Mouse (Mus musculus) midbrain, embryonic 12.5 days (tissue): ENCODE measurements around the gene Pip5k1a. TPM values are rescaled to one million over a fixed set of nuclear protein-coding genes. Genes with fewer than 3 reads are reported as not detected.

Experiments used
- ATAC-seq: fragments of 200-750 bp; cut with Nextera tagmentation; 2 replicates; pipeline ENCODE4 v1.8.0; 2017; ENCODE audit warnings: low read depth, moderate TSS enrichment, moderate library complexity; ENCODE audit not compliant: low FRiP score
- H3K27ac ChIP-seq: fragments of 300-500 bp; sonication (generic); replicated peaks from 2 replicates; pipeline ENCODE4 v1.5.1; 2016; ENCODE audit warnings: mild to moderate bottlenecking
- H3K27me3 ChIP-seq: fragments of 300-500 bp; sonication (generic); 2 replicates; pipeline ENCODE4 v1.6.1; 2016; ENCODE audit warnings: mild to moderate bottlenecking
- H3K36me3 ChIP-seq: fragments of 300-500 bp; sonication (generic); 2 replicates; pipeline ENCODE4 v1.6.1; 2016
- H3K4me1 ChIP-seq: fragments of 300-500 bp; sonication (generic); 2 replicates; pipeline ENCODE4 v1.6.1; 2016
- H3K4me2 ChIP-seq: fragments of 300-500 bp; sonication (generic); replicated peaks from 2 replicates; pipeline ENCODE4 v1.6.1; 2016; ENCODE audit warnings: mild to moderate bottlenecking, moderate library complexity
- H3K4me3 ChIP-seq: fragments of 300-500 bp; sonication (generic); 2 replicates; pipeline ENCODE4 v1.5.1; 2016; ENCODE audit warnings: mild to moderate bottlenecking
- H3K9ac ChIP-seq: fragments of 300-500 bp; sonication (generic); replicated peaks from 2 replicates; pipeline ENCODE4 v1.6.1; 2016; ENCODE audit warnings: mild to moderate bottlenecking, moderate library complexity
- H3K9me3 ChIP-seq: fragments of 300-500 bp; sonication (generic); 2 replicates; pipeline ENCODE4 v1.6.1; 2016; ENCODE audit warnings: mild to moderate bottlenecking
- WGBS: fragments of 180-500 bp; shearing (Covaris S2); methylation state at CpG from one replicate; pipeline ENCODE4 v1.1.7; 2016; 5-methylcytosine and 5-hydroxymethylcytosine counted together
- microRNA-seq: library from miRNA; unstranded; fragments of <30 nt; microRNA quantifications from one replicate; pipeline ENCODE4, GENCODE M21; 2017
- polyA plus RNA-seq: library from polyadenylated mRNA; unstranded; fragments of >200 nt; fragmentation: Nextera tagmentation; extraction: Ambion mirVana; gene quantifications from 2 replicates; pipeline ENCODE4 v1.2.1, GENCODE M21; 2016

Gene Pip5k1a
- polyA plus RNA-seq, 1 experiment from 2014 or later: 20.5 TPM

GRCm38 (mm10) chr3:95014428-95015151 is 92.1 kb downstream of the Pip5k1a start:
- Histone ChIP-seq H3K4me3 (peak overlapping the region; percentile 88), H3K36me3 (peaks cover 26% of the 10 kb centered on the region), H3K27ac (peak overlapping the region; percentile 77), H3K4me2 (peak overlapping the region; percentile 95), H3K4me1 (peaks cover 26% of the 10 kb centered on the region), H3K9ac (peak overlapping the region; percentile 87), H3K27me3 (no peaks in the 10 kb centered on the region), H3K9me3 (no peaks in the 10 kb centered on the region)
- under 1% methylated on average over 44 of the region's 44 CpGs for WGBS
- ATAC-seq: peak; percentile 7

- no peak for ATAC-seq
- H3K9ac ChIP-seq: peak overlapping the region; percentile 87
- H3K4me3 ChIP-seq: peak overlapping the region; percentile 88
- peaks cover 26% of the 10 kb centered on the region for H3K4me1 ChIP-seq
- no peaks in the 10 kb centered on the region for H3K9me3 ChIP-seq
- peak overlapping the region; percentile 95 for H3K4me2 ChIP-seq
- peak overlapping the region; percentile 77; the same call in 1 of the 2 replicates for H3K27ac ChIP-seq
- H3K36me3 ChIP-seq: peaks cover 34% of the 10 kb centered on the region
- WGBS: 12% methylated on average over 13 of the region's 13 CpGs
- no peaks in the 10 kb centered on the region for H3K27me3 ChIP-seq
These were observed 92.9 kb downstream of the Pip5k1a start for GRCm38 (mm10) chr3:95013699-95014427.

GRCm38 (mm10) chr3:95012982-95013381 is 93.7 kb downstream of the Pip5k1a start:
- Histone ChIP-seq H3K27me3 (no peaks in the 10 kb centered on the region), H3K9me3 (no peaks in the 10 kb centered on the region), H3K27ac (no peak overlapping the region), H3K9ac (no peak overlapping the region), H3K4me2 (peak overlapping the region; percentile 95), H3K36me3 (peaks cover 43% of the 10 kb centered on the region), H3K4me3 (peak overlapping the region; percentile 88; the same call in 1 of the 2 replicates), H3K4me1 (peaks cover 26% of the 10 kb centered on the region)
- WGBS: 87% methylated on average over 3 of the region's 3 CpGs
- no peak for ATAC-seq

GRCm38 (mm10) chr3:95010396-95010795 is 96.3 kb downstream of the Pip5k1a start:
- H3K4me2 ChIP-seq: no peak overlapping the region
- no peak overlapping the region; the same call in 1 of the 2 replicates for H3K9ac ChIP-seq
- no peak overlapping the region for H3K4me3 ChIP-seq
- peaks cover 28% of the 10 kb centered on the region for H3K4me1 ChIP-seq
- peaks cover 64% of the 10 kb centered on the region for H3K36me3 ChIP-seq
- H3K27me3 ChIP-seq: no peaks in the 10 kb centered on the region
- no peak for ATAC-seq
- H3K9me3 ChIP-seq: no peaks in the 10 kb centered on the region
- H3K27ac ChIP-seq: no peak overlapping the region
- 87% methylated on average over 7 of the region's 7 CpGs for WGBS

Small RNAs within 50 kb of the gene (microRNA-seq; reads per million reads assigned to microRNA genes)
- not detected for gene Mir8099-1

Other genes starting within 250 kb of the Pip5k1a start
- gene Psmb4, start 220.0 kb downstream of the Pip5k1a start, polyA plus RNA-seq: 307 TPM in 2 replicates
- gene Selenbp1, start 173.9 kb downstream of the Pip5k1a start, polyA plus RNA-seq: 4.4 and 4.6 TPM in 2 replicates
- 6.6 and 8.4 TPM in 2 replicates for gene Rfx5, start 152.9 kb downstream of the Pip5k1a start, polyA plus RNA-seq
- 23.0 and 25.7 TPM in 2 replicates for gene Pi4kb, start 132.2 kb downstream of the Pip5k1a start, polyA plus RNA-seq
- 40.2 and 41.3 TPM in 2 replicates for gene Zfp687, start 91.5 kb downstream of the Pip5k1a start, polyA plus RNA-seq
- 277 and 293 TPM in 2 replicates for gene Psmd4, start 64.3 kb downstream of the Pip5k1a start, polyA plus RNA-seq
- 250 and 251 TPM in 2 replicates for gene Vps72, start 4.1 kb upstream of the Pip5k1a start, polyA plus RNA-seq
- gene Tmod4, start 17.5 kb upstream of the Pip5k1a start, polyA plus RNA-seq: 0.84 and 0.89 TPM in 2 replicates
- 86.7 and 94.8 TPM in 2 replicates for gene Scnm1, start 27.1 kb upstream of the Pip5k1a start, polyA plus RNA-seq
- gene Lysmd1, start 27.2 kb upstream of the Pip5k1a start, polyA plus RNA-seq: 22.5 and 24.4 TPM in 2 replicates
- gene Tnfaip8l2, start 35.4 kb upstream of the Pip5k1a start, polyA plus RNA-seq: 2.5 and 3.3 TPM in 2 replicates
- 45.1 and 56.8 TPM in 2 replicates for gene Sema6c, start 53.5 kb upstream of the Pip5k1a start, polyA plus RNA-seq
- 11.0 and 11.6 TPM in 2 replicates for gene Gabpb2, start 111.0 kb upstream of the Pip5k1a start, polyA plus RNA-seq
- 91.0 and 93.9 TPM in 2 replicates for gene Cdc42se1, start 121.8 kb upstream of the Pip5k1a start, polyA plus RNA-seq
- gene Mllt11, start 125.2 kb upstream of the Pip5k1a start, polyA plus RNA-seq: 101 and 106 TPM in 2 replicates
- 0.26 TPM in 1 of 2 replicates, not detected in the other for gene Gm128, start 134.7 kb upstream of the Pip5k1a start, polyA plus RNA-seq
- 0.33 and 0.38 TPM in 2 replicates for gene Bnipl, start 144.3 kb upstream of the Pip5k1a start, polyA plus RNA-seq
- gene Mindy1, start 174.4 kb upstream of the Pip5k1a start, polyA plus RNA-seq: 46.6 and 47.6 TPM in 2 replicates
- 33.1 and 35.7 TPM in 2 replicates for gene Prune1, start 175.1 kb upstream of the Pip5k1a start, polyA plus RNA-seq
- 1.0 and 1.1 TPM in 2 replicates for gene Anxa9, start 200.2 kb upstream of the Pip5k1a start, polyA plus RNA-seq
- gene Cers2, start 207.9 kb upstream of the Pip5k1a start, polyA plus RNA-seq: 101 and 109 TPM in 2 replicates